Mouse (Mus musculus): ENCODE measurements around the gene Aldh1l1.

DNA sequence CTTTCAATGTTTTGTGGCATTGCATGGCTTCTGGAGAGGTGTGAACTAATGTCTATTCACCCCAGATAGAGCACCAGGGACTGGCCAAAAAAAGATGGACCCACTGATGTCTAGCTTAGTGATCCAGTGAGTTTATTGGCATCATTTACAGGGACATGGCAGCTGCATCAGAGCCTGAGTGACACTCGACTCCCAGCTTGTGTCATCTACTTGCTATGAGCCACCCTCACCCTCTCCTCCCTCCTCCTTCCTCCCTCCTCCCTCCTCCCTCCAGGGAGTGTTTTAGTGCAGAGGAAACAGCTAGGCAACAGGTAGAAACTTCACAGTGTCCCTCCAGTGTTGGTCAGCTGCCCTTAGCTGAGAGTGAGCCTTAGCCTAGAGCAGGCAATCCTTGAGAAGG, 108.7 kb downstream of the Aldh1l1 start:
- TF ChIP-seq POLR2A (IDR thresholded peaks at IDR 0.05; ENCODE audit: low read depth, low read length) (no peak), CTCF (IDR thresholded peaks at IDR 0.05; ENCODE audit: borderline replicate concordance, insufficient read depth, low read length) (no peak)
